Mouse (Mus musculus): Measurements from ENCODE around the gene Glp1r.

The Glp1r gene

DNA sequence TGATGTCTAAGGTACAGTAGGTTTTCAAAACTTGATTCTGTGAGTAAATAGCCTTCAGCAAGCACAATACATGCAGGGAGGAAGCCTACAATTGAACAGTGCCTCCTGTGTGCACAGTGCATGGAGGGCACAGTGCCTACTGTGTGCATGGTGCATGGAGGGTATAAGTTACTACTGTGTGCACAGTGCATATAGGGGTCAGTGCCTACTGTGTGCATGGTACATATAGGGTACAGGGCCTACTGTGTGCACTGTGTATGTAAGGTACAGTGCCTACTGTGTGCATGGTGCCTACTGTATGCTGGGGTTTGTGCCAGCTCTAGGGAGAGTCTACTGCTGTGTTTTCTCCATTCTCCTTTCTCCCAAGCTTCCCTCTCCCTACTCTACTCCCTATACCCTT lies 12.6 kb downstream of the Glp1r start:
- DNase-seq (ENCODE audit: low read depth) = no peak

GRCm38 (mm10) chr17:30923566-30923965 lies 21.9 kb downstream of the Glp1r start:
- DNase-seq (ENCODE audit: low read depth) = peak; percentile 9

DNA sequence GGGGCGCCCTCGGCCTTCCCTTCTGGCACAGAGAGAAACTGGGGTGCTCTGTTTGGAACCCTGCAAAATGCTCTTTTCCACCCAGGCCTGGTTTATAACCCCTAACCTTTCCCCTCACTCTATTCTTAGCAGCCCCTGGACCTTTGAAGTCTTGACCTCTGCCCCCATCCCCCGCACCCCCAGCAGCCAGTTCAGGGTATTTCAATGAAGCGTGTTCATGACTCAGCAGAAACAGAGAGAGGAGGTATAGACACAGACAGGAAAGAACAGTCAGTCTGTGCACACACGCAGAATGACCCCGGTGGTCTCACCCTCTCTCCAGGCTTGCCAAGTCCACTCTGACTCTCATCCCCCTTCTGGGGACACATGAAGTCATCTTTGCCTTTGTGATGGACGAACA lies 29.2 kb downstream of the Glp1r start:
- no peak for DNase-seq (ENCODE audit: low read depth)

DNA sequence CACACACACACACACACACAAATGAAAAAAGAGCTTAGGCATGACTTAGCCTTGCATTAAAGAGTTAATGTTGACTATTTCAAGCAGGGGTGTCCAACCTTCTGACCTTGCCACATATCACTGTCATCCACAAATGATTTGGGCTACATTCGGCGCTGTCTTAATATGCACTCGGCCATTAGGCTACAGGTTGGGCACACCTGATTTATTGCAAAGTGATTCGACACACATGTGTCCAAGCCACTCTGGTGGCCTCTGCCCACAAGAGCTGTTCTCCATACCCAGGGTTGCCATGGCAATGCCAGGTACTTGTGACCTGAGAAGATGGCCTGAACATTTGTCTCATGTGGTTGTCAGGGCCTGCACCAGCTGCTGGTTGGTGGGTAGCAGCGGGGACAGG lies 31.2 kb downstream of the Glp1r start:
- no peak for DNase-seq (ENCODE audit: low read depth)

GRCm38 (mm10) chr17:30935301-30935700 lies 33.7 kb downstream of the Glp1r start:
- DNase-seq (ENCODE audit: low read depth) = no peak

- peak; percentile 59 for DNase-seq (ENCODE audit: low read depth)
Measured at GRCm38 (mm10) chr17:30938554-30938953, 36.9 kb downstream of the Glp1r start.

DNA sequence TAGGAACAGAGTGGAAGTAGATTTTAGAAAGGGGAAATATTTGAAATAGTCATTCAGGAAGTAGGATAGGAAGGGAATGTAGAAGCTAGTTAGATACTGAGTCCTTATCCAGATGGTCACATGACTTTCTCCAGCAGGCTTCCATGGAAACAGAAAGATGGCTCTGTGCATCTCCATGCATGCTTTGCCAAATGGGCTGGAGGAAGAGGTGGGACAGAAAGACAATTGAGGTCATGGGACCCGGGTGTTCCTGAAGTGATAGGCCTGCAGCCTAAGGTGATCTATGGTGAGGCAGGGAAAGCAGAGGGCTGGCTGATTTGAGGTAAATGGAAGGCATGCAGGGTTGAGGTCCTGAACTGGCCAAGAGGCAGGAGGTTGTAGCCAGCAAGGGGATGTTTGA lies 46.8 kb downstream of the Glp1r start:
- no peak for DNase-seq (ENCODE audit: low read depth)

- peak; percentile 80 for DNase-seq (ENCODE audit: low read depth)
Measured at GRCm38 (mm10) chr17:30950780-30951179, 49.2 kb downstream of the Glp1r start.

DNA sequence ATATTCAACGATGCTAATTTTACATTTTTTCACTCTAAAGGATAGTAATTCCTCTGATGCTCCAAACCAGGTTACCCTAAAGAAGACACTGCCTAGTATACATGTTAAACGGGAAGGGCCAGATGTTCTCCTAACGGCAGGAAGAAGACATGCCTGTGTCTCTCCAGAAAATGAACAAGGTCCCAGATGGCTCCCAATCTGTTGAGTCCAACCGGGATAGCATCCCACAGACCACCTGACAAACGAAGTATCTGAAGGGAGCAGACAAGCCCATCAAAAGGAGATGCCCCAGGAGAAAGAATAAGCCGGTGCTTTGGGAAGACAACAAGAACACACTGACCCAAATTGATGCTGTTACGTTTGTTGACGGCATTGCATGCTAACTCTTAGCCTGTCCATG lies 50.0 kb downstream of the Glp1r start:
- DNase-seq (ENCODE audit: low read depth) = no peak

GRCm38 (mm10) chr17:30954340-30954739 lies 52.7 kb downstream of the Glp1r start, which contains the start of gene Umodl1:
TSS of gene Umodl1 (plus strand) at chr17:30954640.
- no peak for DNase-seq (ENCODE audit: low read depth)

GRCm38 (mm10) chr17:30961936-30962592 lies 60.4 kb downstream of the Glp1r start:
- DNase-seq (ENCODE audit: low read depth) = no peak

DNA sequence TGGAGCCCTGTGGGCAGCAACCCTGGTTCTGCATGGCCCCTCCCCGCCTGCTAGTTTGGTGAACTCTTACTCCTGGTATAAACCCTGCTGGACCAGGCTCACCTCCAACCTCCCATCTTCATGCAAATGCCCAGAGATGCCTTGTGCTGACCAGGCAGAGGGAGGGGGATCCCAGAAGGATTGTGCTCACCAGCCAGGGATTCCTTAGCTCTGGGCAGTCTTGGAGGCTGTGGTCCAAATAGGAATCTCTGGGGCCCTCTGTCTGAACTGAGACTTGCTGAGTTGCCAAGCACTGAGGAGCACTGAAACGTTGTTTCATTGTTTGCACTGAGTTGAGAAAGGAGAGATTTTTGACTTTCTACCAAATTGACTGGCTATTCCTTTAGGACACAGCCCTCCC lies 61.3 kb downstream of the Glp1r start:
- DNase-seq (ENCODE audit: low read depth) = no peak

DNA sequence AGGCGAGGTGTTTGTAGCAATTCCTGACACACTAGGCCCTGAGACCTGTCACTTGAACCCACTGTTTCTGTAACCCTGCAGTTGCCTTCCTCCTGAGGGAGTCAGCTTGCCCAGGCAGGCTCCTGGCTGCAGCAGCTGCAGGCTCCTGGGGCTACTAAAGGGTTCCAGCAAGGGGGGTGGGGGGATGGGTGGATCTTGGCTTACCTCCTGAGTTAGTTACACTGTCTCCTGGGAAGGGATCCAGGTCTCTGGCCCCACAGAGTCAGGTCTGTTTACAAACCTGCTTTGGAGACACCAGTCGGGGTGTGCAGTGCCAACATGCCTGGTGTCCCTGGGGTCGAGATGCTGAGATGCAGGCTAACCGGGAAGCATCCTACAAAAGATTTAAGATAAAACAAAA lies 68.4 kb downstream of the Glp1r start:
- no peak for DNase-seq (ENCODE audit: low read depth)

DNA sequence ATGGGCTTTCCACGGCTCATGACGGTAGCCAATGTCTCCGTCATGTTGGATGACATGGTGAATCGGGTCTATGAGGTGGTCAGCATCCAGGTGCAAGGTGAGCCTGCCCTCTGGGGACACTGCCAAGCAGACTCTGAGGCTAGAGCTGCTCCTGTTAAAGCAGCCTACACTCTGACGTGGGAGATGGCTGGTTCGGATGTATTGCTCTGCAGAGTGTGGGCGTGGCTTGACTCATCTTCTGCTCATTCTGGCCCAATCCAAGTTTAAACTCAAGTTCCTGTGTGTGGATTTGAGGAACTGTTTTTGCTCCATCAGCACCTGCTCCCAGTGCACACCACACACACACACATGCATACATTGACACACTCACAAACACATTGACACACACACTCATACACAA lies 70.3 kb downstream of the Glp1r start:
- no peak for DNase-seq (ENCODE audit: low read depth)

DNA sequence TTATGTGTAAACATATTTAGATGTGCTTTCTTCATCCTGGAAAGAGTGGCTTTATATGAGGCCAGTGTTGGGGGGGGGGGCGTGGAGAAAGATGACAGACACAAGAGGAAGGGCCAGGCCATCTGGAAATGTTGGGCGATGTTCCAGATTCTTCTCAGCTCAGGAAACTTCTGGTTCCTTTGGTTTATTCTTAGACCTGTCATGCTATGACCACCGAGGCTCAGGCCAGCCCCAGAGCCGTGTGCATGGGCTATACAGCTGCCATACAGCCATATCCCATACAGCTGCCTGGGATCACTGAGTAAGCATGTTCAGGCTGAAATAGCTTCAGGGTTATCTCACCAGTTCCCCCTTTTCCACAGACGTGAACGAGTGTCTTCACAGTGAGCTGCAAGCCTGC lies 71.7 kb downstream of the Glp1r start:
- DNase-seq (ENCODE audit: low read depth) = no peak

DNA sequence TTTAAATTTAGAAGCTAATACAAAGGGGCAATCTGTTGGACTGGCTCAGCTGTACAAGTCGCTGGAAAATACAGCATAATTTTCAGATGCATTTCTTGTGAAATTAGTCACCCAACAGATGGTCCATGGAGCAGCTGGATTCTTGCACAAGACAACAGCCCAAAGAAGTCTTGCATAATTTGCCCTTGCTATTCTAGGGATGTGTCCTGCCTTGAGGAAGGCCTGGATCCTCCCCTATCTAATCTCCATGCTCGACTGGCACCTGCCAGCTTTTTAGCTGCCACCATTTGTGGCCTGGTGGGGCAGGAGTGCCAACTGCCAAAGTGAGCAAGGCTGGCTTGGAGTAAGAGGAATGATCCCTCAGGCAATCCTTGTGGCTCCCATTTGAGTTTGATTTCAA lies 75.7 kb downstream of the Glp1r start:
- DNase-seq (ENCODE audit: low read depth) = no peak

- DNase-seq (ENCODE audit: low read depth) = no peak
Measured at GRCm38 (mm10) chr17:30978556-30978955, 76.9 kb downstream of the Glp1r start.

GRCm38 (mm10) chr17:30983521-30983920 lies 81.9 kb downstream of the Glp1r start:
- no peak for DNase-seq (ENCODE audit: low read depth)

DNA sequence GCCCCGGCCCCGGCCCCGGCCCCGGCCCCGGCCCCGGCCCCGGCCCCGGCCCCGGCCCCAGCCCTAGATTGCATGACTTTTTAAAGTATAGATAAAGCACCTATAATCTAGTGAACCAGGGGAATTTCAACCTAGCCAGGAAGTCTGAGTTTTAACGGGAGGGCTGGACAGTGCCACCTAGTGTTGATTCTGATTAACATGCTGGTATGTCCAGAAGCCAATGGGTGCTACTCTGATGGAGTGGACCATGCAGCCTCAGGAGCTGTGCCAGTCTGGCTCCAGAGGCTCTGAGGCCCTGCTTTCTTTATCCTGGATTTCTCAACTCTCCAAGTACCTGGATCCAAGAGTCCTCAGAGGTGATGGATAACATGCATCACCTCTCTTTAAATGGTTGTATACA lies 88.6 kb downstream of the Glp1r start:
- DNase-seq (ENCODE audit: low read depth) = peak; percentile 48
